Mouse (Mus musculus) forebrain, embryonic 16.5 days (tissue): ENCODE data around the gene Srms. TPM values are rescaled to one million over a fixed set of nuclear protein-coding genes. Genes with fewer than 3 reads are reported as not detected.
A peak's percentile ranks its signal among the peaks of the same experiment; 100 is the strongest.

Source experiments
- ATAC-seq: fragments of 200-750 bp; cut with Nextera tagmentation; 2 replicates; pipeline ENCODE4 v1.8.0; 2017; ENCODE audit warnings: mild to moderate bottlenecking, moderate library complexity
- H3K27ac ChIP-seq: fragments of 300-500 bp; sonication (generic); 2 replicates; pipeline ENCODE4 v1.5.1; 2014; ENCODE audit warnings: low read length, control low read depth
- H3K27me3 ChIP-seq: fragments of 300-500 bp; sonication (generic); replicated peaks from 2 replicates; pipeline ENCODE4 v1.6.1; 2014; ENCODE audit warnings: low read length; ENCODE audit not compliant: control insufficient read depth, insufficient read depth
- H3K36me3 ChIP-seq: fragments of 300-500 bp; sonication (generic); 2 replicates; pipeline ENCODE4 v1.6.1; 2014; ENCODE audit not compliant: control insufficient read depth, insufficient read depth
- H3K4me1 ChIP-seq: fragments of 300-500 bp; sonication (generic); replicated peaks from 2 replicates; pipeline ENCODE4 v1.6.1; 2014; ENCODE audit warnings: low read length; ENCODE audit not compliant: control insufficient read depth, insufficient read depth
- H3K4me2 ChIP-seq: fragments of 300-500 bp; sonication (generic); 2 replicates; pipeline ENCODE4 v1.6.1; 2014; ENCODE audit warnings: mild to moderate bottlenecking, low read length, control low read depth
- H3K4me3 ChIP-seq: fragments of 300-500 bp; sonication (generic); replicated peaks from 2 replicates; pipeline ENCODE4 v1.5.1; 2014; ENCODE audit warnings: mild to moderate bottlenecking, low read length, control low read depth
- H3K9ac ChIP-seq: fragments of 300-500 bp; sonication (generic); replicated peaks from 2 replicates; pipeline ENCODE4 v1.6.1; 2014; ENCODE audit warnings: low read depth, low read length, control low read depth
- H3K9me3 ChIP-seq: fragments of 300-500 bp; sonication (generic); 2 replicates; pipeline ENCODE4 v1.6.1; 2016; ENCODE audit warnings: low read length; ENCODE audit not compliant: control insufficient read depth
- WGBS: fragments of 180-500 bp; shearing (Covaris S2); extraction: QIAGEN DNeasy Blood & Tissue Kit; methylation state at CpG from one replicate; pipeline ENCODE4 v1.1.7; 2014; 5-methylcytosine and 5-hydroxymethylcytosine counted together
- polyA plus RNA-seq: library from polyadenylated mRNA; unstranded; fragments of >200 nt; fragmentation: Nextera tagmentation; extraction: Ambion mirVana; gene quantifications from 2 replicates; pipeline ENCODE4 v1.2.1, GENCODE M21; 2015

Srms gene
- 0.08 and 0.09 TPM in 2 replicates for polyA plus RNA-seq

DNA sequence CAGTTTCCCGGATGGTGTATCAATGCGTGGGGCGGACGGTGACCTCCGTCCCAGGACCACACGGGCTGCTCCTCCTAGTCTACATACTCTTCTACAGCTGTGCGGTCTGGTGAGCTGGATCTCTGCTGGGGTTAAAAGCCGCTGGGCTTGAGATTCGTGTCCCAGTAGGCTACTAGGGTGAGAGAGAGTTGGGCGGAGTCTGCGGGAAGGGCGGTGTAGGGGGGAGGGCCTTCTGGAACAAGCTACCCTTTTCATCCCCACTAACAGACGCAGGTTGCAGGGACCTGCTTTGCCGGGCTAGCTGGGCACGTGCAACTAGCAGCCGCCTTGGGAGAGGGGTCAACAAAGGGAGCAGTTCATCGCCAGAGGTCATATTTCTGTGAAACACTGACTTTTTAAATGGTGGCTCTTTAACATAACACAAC lies at the start of gene Srms:
Gene Srms (minus strand): TSS at position 165 of the 425 bp plus-strand sequence.
- Histone ChIP-seq H3K27me3 (peaks cover 30% of the 10 kb centered on the region), H3K9ac (no peak within 1 kb of the TSS), H3K9me3 (no peaks in the 10 kb centered on the region), H3K27ac (no peak within 1 kb of the TSS), H3K4me3 (peak within 1 kb of the TSS; percentile 29), H3K36me3 (no peaks in the 10 kb centered on the region), H3K4me2 (peak within 1 kb of the TSS; percentile 46), H3K4me1 (peaks cover 9% of the 10 kb centered on the region)
- under 1% methylated on average over 17 of the region's 17 CpGs for WGBS
- no peak for ATAC-seq

DNA sequence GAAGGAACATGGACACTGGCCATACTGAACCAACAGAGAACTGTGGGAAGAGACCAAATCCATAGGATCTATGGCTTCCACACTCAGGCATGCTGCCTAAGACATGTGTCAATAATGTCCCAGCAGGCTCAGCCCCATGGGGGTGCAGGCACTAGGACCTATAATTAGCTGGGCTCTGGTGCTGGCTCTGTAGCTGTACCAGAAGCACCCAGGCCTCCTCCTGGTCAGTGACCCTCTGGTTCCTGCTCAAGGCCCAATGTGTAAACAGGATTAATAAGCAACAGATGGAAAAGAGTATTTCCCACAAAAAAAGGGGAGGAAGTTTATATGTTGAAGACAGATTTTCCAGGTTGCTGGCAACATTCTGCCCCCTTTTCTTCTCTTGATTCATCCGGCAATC lies 40.3 kb upstream of the Srms start:
- Histone ChIP-seq H3K27ac (no peak overlapping the region), H3K4me1 (no peaks in the 10 kb centered on the region), H3K9me3 (no peaks in the 10 kb centered on the region), H3K9ac (no peak overlapping the region), H3K4me3 (no peak overlapping the region), H3K4me2 (no peak overlapping the region), H3K36me3 (peaks cover 40% of the 10 kb centered on the region), H3K27me3 (no peaks in the 10 kb centered on the region)
- 89% methylated on average over 1 of the region's 1 CpGs for WGBS
- no peak for ATAC-seq

DNA sequence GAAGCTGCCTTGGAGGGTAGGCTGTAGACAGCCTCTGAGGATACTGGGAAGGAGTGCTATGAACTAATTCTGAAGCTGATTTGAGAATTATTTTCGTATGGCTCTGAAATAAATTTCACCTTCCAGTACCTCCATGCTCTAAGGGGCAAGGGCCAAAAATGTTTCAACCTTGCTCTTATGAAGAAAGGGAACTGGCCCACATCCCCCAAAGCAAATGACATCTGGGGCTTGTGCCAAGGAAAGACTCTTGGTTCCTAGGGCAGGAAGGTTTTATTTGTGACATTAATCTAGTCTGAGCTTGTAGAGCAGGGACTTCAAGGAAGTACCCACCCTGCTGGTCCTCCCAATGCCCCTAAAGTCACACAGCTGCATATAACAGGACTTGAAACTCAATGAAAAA lies 38.9 kb upstream of the Srms start:
- ATAC-seq: no peak
- 92% methylated on average over 1 of the region's 1 CpGs for WGBS
- Histone ChIP-seq H3K4me3 (no peak overlapping the region), H3K27ac (no peak overlapping the region), H3K9ac (no peak overlapping the region), H3K36me3 (peaks cover 40% of the 10 kb centered on the region), H3K27me3 (no peaks in the 10 kb centered on the region), H3K4me2 (no peak overlapping the region), H3K9me3 (no peaks in the 10 kb centered on the region), H3K4me1 (no peaks in the 10 kb centered on the region)

DNA sequence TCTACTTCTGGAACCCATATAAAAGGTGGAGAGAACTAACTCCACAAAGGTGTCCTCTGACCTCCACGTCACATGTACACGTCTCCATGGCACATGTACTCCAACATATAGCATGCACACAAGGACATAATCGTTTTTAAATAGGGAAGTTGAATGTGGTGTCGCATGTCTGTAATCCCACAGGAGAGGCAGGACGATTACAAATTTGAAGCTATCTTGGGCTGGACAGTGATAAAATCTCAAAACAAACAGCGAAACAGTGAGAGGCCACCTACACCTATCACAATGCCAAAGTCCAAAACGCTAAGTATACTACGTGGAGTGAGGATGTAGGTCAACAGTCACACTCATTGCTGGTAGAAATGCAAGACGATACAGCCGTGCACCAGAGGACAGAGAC lies 36.2 kb upstream of the Srms start:
- H3K27ac ChIP-seq: no peak overlapping the region
- 91% methylated on average over 10 of the region's 10 CpGs for WGBS
- no peak overlapping the region for H3K9ac ChIP-seq
- no peak for ATAC-seq
- H3K9me3 ChIP-seq: no peaks in the 10 kb centered on the region
- H3K4me3 ChIP-seq: no peak overlapping the region
- no peaks in the 10 kb centered on the region for H3K27me3 ChIP-seq
- peaks cover 21% of the 10 kb centered on the region for H3K36me3 ChIP-seq
- H3K4me1 ChIP-seq: no peaks in the 10 kb centered on the region
- H3K4me2 ChIP-seq: no peak overlapping the region

DNA sequence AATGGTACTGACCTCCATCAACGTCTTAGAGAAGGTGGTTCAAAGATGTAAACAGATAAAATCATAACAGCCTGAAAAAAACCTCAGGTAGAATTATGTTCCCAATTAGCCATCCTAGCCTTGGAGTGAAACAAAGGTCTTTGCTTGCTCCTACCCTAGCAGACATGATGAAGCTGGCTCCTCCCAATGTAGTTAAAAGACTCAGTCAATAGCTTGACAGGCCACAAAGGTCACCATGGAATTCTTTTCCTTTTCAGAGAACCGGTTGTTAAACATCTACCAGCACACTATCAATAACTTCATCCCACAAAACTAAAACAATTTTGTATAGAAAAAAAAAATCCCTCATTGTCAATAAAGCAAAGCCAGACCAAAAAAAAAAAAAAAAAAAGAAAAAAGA lies 32.0 kb upstream of the Srms start:
- no peak overlapping the region for H3K9ac ChIP-seq
- 0 out of 2 replicates have a peak, but pooled peaks cover 2% of the 10 kb centered on the region for H3K4me1 ChIP-seq
- ATAC-seq: no peak
- no peaks in the 10 kb centered on the region for H3K9me3 ChIP-seq
- WGBS: 18% methylated on average over 2 of the region's 2 CpGs
- H3K36me3 ChIP-seq: no peaks in the 10 kb centered on the region
- H3K4me2 ChIP-seq: no peak overlapping the region
- no peak overlapping the region for H3K27ac ChIP-seq
- H3K4me3 ChIP-seq: no peak overlapping the region
- no peaks in the 10 kb centered on the region for H3K27me3 ChIP-seq

DNA sequence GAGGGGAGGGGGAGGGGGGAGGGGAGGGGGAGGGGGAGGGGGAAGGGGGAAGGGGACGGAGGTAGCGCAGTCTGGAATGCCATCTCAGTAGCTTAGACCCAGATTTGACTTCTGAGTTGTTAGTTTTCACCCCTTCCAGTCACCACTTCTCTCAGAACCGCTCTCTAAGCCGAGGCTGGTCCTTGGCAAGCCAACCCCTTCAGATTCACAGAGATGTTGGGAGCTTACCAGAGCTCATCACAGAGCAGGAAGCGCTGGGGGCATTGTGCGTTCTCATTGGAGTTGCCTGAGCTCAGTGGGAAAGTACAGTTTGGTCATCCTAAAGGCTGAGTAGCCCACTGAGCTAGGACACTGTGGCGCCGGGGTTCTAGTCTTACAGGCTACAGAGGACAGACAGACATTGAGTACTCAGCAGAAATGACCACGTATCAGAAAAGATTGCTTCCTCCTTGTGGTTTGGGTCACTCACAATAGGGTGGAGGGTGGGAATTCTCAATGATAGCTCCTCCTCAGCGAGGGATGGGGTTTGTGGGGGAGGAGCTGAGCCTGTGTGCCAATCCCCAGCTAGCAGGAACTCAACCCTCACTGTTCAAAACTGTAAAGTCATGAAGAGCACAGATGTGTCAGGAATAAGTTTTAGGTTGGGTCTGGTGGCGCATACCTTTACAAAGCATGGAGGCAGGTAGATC lies 30.9 kb upstream of the Srms start:
- Histone ChIP-seq H3K9ac (no peak overlapping the region), H3K36me3 (no peaks in the 10 kb centered on the region), H3K9me3 (no peaks in the 10 kb centered on the region), H3K27me3 (no peaks in the 10 kb centered on the region), H3K4me1 (0 out of 2 replicates have a peak, but pooled peaks cover 2% of the 10 kb centered on the region), H3K27ac (no peak overlapping the region), H3K4me2 (no peak overlapping the region), H3K4me3 (no peak overlapping the region)
- ATAC-seq: no peak
- WGBS: 37% methylated on average over 11 of the region's 11 CpGs

DNA sequence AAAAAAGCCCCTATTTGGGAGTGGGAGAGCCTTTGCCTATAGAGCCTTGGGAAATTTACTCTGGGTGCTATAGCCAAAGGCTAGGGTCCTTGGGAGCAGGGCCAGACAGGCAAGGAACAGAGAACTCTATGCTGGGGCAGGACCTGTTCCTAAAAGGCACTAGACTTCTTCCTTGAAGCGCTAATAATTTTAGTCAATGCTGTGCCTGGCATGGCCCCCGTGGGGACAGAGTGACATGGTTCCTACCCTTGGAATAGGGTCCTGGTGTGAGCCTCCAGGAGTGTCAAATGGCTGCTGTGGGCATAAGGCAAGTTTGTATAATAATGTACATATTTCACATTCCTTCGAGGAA lies 29.3 kb upstream of the Srms start:
- ATAC-seq: no peak
- Histone ChIP-seq H3K9me3 (no peaks in the 10 kb centered on the region), H3K4me2 (peak overlapping the region; percentile 44; the same call in 1 of the 2 replicates), H3K4me1 (0 out of 2 replicates have a peak, but pooled peaks cover 2% of the 10 kb centered on the region), H3K36me3 (no peaks in the 10 kb centered on the region), H3K27me3 (no peaks in the 10 kb centered on the region), H3K4me3 (no peak overlapping the region), H3K27ac (no peak overlapping the region), H3K9ac (no peak overlapping the region)
- WGBS: 65% methylated on average over 3 of the region's 3 CpGs

DNA sequence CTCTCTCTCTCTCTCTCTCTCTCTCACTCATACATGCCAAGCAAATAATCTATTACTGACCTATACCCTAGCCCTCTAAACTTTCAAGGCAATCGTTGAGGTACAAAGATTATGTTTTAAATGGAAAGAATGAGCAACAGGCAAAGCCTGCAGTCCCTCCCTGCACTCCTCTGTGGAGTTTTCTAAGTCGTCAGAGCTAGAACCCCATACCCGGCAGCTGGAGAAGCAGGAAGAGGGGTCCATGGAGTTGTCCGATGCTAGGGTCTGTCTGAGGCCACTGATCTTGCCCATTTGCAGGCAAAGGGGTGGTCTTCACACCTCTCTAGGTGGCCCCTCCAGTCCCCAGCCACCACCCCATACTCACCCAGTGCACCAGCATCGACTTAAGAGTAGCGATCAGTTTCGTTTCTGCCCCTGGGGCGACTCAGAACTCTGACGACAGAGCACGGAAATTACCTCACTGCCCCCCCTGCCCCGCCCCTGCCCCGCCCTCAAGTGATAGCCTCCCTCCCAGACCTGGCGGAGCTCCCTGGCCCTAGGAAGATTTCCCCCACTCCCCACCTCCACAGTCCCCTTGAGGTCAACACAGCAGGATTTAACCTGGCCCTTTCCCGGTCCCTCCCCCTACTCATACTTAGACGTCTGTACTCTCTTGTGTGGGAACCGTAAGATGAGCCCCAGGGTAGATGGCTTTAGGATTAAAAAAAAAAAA lies 28.8 kb upstream of the Srms start, which contains the start of gene Helz2:
Gene Helz2 (minus strand): TSS at position 426 of the 712 bp plus-strand sequence.
- H3K27me3 ChIP-seq: no peaks in the 10 kb centered on the region
- no peaks in the 10 kb centered on the region for H3K9me3 ChIP-seq
- no peaks in the 10 kb centered on the region for H3K36me3 ChIP-seq
- 0 out of 2 replicates have a peak, but pooled peaks cover 2% of the 10 kb centered on the region for H3K4me1 ChIP-seq
- H3K4me2 ChIP-seq: peak within 1 kb of the TSS; percentile 44
- no peak within 1 kb of the TSS for H3K27ac ChIP-seq
- peak within 1 kb of the TSS; percentile 34; the same call in 1 of the 2 replicates for H3K9ac ChIP-seq
- WGBS: 16% methylated on average over 16 of the region's 16 CpGs
- peak within 1 kb of the TSS; percentile 29 for H3K4me3 ChIP-seq
- ATAC-seq: no peak

DNA sequence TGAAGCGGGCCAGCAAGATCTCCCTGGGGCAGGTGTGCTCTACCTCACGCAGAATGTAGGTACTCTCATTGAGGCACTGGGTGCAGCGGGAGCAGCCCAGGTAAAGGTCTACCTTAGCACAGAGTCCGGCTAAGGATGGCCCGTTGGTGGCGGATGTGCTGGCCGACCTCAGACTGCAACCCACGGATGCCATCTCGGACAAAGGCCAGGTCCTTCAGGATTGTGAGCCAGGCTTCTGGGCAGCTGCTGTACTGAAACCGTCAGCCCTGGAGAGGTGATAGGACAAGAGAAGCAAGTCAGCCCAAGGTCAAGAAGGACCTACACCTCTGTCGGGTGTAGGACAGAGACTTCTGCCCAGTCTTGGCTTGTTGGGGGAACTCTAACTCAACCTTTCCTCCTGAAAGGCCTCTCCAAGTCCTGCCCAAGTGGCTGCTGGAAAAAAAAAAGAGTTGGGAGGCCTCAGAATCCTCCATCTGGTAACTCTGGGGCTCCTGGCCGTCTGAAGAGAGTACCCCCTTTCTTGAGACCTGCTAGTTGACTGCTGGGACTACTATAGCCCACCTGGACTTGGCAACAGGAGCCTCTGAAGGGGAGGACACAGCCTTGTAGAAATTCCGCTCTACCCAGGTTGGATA lies 27.9 kb upstream of the Srms start:
- Histone ChIP-seq H3K27me3 (no peaks in the 10 kb centered on the region), H3K36me3 (no peaks in the 10 kb centered on the region), H3K9ac (no peak overlapping the region), H3K9me3 (no peaks in the 10 kb centered on the region), H3K4me1 (0 out of 2 replicates have a peak, but pooled peaks cover 2% of the 10 kb centered on the region), H3K4me2 (no peak overlapping the region), H3K27ac (no peak overlapping the region), H3K4me3 (no peak overlapping the region)
- 88% methylated on average over 13 of the region's 13 CpGs for WGBS
- no peak for ATAC-seq
